Mouse (Mus musculus): ENCODE measurements around the gene B3galt4.
"Not testable (repeated sequence)": the region's sequence is repeated elsewhere in the genome, so short reads cannot be mapped to it uniquely, and the experiment has no call there.

The B3galt4 gene

DNA sequence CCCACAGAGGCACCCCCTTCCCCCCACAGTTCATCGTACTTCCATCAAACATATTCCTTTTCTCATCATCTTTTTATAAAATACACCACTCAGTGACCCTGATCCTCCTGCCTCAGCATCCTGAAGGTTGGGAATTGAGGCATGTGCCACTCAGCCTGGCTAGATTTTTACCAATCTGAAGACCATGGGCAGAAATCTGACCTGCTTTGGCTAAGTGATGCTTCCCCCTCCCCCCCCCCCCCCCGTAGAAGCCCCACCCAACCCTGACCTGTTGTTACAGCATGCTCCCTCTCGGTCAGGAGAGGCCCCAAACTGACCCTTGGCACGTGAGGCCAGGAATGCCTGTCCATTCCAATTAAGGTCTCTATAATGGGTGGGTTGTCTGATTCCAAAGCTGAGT, 46.5 kb downstream of the B3galt4 start, which contains the start of gene Platr17:
Platr17 (plus strand) TSS at position 301 of the 400 bp plus-strand sequence.
- not testable (repeated sequence) for DNase-seq (ENCODE audit: low read depth, low spot score)

DNA sequence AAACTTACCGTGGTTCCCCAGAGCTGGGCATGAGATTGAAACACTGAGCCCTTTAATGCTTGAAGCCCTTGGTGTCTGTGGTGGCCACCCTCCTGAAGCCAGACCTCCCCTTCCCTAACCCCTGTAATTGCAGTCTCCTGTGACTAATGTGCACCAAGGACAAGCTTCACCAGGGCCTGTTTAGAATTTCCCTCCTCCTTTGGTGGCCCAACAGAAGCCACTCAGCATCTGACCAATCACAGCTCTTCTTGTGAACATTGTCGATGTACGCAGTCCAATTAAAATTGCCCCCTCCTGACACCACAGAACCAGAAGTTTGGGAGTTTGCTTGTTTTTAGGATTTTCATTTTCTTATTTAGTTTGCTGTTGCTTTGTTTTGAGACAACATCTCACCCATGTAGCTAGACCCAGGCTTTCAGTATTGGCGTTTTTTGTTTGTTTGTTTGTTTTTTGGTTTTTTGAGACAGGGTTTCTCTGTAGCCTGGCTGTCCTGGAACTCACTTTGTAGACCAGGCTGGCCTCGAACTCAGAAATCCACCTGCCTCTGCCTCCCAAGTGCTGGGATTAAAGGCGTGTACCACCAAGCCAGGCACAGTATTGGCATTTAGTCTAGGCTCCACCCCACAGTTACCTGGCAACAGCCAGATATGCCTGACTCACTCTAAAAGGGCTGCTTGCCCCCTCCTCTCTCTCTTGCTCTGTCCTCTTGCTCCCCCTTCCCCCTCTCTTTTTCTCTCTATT, 47.2 kb downstream of the B3galt4 start:
- peak; percentile 67 for DNase-seq (ENCODE audit: low read depth, low spot score)

DNA sequence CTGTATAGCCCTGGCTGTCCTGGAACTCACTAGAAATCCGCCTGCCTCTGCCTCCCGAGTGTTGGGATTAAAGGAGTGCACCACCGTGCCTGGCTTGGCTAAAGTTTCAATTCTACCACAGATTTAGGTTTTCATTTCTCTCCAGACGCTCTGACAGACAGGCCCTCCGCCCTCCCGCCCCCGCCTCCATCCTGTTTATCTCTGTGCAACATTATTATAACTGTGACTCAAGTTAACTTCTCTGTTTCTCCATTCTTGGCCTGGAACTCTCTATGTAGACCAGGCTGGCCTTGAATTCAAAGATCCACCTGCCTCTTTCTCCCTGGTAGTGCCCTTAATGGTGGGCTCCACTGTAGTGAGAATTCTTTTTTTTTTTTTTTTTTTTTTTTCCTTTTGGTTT, 48.8 kb downstream of the B3galt4 start:
- DNase-seq (ENCODE audit: low read depth, low spot score): no peak

DNA sequence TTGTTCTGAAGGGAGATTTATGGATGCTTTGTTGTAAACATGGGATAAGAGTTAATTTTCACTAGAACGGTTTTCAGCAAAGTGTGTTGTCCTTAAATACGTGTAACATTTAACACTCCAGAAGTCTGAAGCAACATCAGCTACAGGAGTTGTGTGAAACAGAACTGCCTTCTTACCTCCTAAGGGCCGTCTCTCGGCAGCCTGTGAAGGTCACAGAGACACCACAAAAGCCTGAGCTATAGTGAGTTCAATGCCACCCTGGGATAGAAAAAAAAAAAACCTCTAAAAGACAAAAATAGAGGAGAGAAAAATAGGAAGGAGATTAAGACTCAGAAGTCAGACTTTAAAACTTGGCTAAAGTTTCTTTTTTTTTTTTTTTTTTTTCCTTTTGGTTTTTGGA, 49.2 kb downstream of the B3galt4 start:
- DNase-seq (ENCODE audit: low read depth, low spot score): no peak

DNA sequence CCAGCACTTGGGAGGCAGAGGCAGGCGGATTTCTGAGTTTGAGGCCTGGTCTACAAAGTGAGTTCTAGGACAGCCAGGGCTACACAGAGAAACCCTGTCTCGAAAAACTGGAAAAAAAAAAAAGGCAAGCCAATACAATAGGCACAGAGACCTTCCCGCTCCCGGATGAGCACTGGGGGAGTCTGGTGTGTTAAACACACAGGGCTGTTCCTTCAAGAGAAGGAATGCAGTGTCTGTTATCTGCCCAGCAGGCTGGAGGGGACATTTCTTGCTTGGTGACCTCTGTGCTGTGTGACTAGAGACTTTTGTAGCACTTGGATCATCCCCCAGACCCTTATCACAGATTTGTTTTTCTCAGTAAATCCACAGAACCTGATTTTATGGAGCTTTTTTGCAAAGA, 49.6 kb downstream of the B3galt4 start:
- DNase-seq (ENCODE audit: low read depth, low spot score): peak; percentile 53

DNA sequence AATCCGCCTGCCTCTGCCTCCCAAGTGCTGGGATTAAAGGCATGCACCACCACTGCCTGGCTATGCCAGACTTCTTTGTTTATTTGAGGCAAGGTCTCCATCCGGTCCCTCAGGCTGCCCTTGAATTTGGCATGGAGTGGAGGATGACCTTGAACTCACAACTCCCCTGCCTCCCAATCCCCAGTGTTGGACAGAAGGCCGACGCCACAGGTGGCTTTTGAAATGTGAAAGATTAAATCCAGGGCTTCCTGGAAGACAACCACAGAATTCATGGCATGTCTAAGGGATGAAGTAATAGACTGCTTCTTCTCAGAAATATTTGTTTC, 50.3 kb downstream of the B3galt4 start:
- DNase-seq (ENCODE audit: low read depth, low spot score): peak; percentile 85

DNA sequence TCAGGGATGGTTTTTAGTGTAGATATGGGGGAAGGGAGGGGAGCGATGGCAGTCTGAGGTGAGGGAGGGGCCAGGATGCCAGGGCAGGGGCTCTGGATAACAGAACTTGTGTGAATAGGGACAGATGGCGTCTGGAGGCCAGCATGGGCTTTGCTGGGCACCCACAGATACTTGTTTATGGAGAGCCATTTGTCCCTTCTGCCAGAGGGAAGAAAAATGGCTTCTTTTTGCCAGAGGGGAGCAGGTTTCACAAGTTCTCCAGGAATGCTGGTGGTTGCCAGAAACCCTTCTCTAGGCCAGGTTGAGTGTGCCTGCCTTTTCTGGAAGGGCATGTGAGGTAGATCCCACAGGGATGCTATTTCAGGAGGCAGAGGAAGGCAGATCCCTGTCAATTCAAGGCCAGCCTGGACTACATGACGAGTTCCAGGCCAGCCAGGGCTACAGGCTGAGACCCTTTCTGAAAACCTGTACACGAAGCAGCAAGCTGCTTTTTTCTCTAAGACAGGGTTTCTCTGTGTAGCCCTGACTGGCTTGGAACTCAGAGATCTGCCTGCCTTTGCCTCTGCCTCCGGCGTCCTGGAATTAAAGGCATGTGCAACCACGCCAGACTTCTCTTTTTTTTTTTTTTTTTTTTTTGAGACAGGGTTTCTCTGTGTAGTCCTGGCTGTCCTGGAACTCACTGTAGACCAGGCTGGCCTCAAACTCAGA, 50.9 kb downstream of the B3galt4 start:
- DNase-seq (ENCODE audit: low read depth, low spot score): no peak
